Mouse (Mus musculus) heart, postnatal 4 days (tissue): ENCODE results near the gene Gm8994. TPM values are rescaled to one million over a fixed set of nuclear protein-coding genes. Genes with fewer than 3 reads are reported as not detected.
"Not testable (repeated sequence)": the region's sequence is repeated elsewhere in the genome, so short reads cannot be mapped to it uniquely, and the experiment has no call there.

Source experiments
- DNase-seq: peaks from one replicate; pipeline ENCODE4 v3.0.0; 2021
- total RNA-seq, 2 experiments: library from RNA; stranded (reverse); gene quantifications; 2 replicates each; pipeline ENCODE4 v1.2.3; 2021

Gene Gm8994
- not detected for total RNA-seq

GRCm38 (mm10) chr6:136327239-136327638, at the start of gene Gm8994:
TSS of gene Gm8994 (plus strand) at chr6:136327539.
- DNase-seq: not testable (repeated sequence)

- no peak for DNase-seq
Measured at GRCm38 (mm10) chr6:136277685-136278084, 49.7 kb upstream of the Gm8994 start.

DNA sequence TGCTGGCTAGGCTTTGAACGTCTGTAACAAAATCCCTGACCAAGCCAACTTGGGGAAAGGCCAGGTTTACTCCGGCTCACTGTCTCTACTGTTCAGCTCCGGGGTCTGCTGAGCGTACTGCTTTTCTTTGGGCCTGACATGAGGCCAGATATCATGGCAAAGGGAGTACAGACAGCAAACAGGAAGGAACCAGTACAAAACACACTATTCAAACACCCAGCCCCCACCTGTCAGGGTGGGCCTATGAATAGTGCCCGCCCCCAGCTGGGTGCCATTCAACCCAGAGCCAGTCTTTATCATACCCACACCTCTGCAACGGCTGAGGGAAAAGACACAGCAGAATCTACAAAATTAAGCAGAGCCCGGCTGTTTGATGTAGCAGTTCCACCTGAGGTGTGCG, 42.8 kb upstream of the Gm8994 start:
- no peak for DNase-seq

DNA sequence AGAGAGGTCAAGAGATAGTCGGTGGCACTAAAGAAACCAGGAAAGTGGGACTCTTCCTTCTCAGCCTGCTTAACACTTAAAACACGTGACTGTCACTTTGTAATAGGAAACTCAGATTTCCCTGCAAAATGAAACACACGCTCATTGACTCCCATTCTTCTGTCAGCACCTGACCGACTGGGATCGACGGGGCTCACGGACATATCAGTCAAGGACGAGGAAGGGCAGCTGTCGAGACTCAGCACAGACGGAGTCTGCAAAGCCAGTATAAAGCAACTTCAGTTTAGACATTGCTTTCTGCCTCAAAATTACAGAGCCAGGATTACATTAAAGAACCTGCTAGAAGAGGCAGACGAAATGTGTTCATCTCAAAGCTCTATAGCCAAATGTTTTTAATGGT, 41.2 kb upstream of the Gm8994 start:
- no peak for DNase-seq

DNA sequence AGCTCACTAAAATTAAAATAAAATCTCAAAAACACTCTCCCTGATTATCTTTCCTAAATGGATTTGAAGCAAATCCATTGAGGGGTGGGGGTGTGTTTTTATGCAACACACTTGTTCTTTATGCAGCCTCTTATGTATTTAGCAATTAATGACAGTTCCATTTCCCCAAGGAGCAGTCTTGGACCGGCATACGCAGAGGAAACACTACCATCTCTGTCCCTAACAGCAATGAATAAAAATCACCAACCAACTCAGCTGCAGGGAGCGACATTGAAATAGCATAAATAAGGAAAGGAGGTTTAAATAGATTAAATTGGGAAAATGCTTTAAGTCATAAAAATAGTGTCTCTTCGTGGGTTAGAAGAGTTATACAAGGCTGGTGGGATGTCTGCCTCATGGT, 40.8 kb upstream of the Gm8994 start:
- DNase-seq: no peak

- DNase-seq: no peak
Measured at GRCm38 (mm10) chr6:136291424-136291823, 35.9 kb upstream of the Gm8994 start.

DNA sequence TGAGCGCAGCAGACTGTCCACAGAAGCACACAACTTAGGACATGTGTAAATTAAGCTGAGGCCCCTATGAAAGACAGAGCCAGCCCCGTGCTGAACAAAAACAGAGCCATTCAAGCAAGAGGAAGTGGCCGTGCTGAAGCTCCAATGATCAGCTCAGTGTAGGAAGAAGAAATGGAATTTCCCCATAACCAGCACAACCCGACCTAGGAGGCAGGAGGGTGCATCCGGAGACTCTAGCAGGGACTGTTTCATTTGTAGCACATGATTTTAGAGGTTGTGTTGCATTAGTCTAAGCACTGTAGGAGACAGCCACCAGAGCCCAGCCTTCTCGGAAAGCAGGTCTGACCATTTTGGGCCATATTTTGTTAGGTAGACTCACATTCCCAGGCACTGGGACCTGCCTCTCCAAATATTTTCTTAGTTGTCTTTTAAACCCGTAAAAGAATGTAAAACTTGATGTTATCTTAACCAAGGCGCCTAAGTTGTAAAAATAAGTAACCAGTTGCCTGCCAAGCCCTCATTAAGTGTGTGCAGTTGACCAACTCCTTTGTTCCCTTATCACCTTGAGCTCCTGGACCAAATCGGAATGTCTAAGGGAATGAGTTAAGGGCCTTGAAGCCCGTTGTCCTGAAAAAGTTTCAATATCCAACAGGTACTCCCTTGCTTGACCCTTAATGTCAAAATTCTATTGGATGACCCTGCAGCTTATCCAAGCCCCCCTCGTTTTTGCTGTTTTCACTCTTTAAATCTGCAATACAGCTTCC, 35.2 kb upstream of the Gm8994 start:
- no peak for DNase-seq

- DNase-seq: no peak
Measured at GRCm38 (mm10) chr6:136293700-136294099, 33.6 kb upstream of the Gm8994 start.

GRCm38 (mm10) chr6:136295821-136296220, 31.5 kb upstream of the Gm8994 start:
- DNase-seq: peak; percentile 39

DNA sequence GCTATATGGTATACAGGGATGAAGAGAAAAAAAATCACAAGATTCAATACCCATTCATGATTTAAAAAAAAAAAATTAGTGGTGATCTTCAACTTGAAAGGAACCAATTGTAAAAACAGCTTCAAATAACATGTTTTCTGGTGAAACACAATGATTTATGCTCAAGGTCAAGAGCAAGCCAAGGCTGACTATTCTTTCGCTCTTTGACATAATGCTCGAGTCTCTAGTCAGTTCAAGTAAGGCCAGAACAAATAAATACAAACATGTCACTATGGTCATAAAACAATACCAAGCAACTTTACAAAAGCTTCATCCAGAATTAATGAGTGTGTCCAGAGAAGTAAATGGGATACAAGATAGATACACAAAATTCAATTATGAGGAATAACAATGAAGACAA, 31.1 kb upstream of the Gm8994 start:
- no peak for DNase-seq

GRCm38 (mm10) chr6:136303514-136303913, 23.8 kb upstream of the Gm8994 start:
- no peak for DNase-seq

DNA sequence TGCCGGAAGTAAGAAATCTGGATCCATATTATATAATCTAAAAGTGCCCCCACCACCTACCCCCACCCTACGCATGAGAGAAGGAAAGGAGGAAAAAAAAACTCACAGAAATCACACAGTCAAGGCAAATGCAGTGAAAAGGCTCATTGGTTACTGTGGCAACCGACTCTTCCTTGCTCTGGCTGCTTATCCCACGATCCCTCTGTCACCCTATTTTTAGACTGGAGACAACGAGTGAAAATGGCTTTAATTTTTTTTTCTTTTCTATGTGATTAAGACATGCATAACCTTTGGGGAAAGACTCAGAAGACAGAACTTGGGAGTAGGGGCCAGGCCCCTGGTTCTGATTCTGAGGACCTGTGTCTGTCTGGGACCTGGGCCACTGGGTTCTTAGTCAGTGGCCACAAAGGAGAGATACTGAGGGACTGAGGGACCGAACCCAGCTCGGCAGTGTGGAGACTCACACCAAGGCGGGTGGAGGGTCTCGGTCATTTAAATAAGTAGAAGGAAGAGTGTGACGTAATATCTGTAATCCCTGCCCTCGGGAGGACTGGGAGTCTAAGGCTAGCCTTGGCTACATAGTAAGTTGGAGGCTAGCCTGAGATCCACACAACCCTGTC, 22.9 kb upstream of the Gm8994 start:
- no peak for DNase-seq

DNA sequence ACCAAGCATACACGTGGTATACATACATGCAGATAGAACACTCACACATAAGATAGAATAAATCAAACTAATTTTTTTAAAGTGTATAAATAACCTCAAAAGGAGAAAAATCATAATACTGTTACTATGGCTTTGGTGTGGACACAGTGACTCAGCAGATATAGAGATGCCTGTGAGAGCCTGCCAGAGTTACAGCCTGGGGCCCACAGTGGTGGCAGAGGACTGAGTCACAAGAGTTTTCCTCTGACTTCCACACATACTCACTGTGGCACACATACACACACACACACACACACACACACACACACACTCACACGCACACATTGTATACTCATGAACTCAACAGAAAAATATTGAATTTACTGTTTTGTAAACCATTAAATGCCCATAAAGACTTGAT, 17.9 kb upstream of the Gm8994 start:
- no peak for DNase-seq

GRCm38 (mm10) chr6:136328416-136328815, 1.1 kb downstream of the Gm8994 start:
- not testable (repeated sequence) for DNase-seq

GRCm38 (mm10) chr6:136340669-136341068, 13.3 kb downstream of the Gm8994 start:
- no peak for DNase-seq

DNA sequence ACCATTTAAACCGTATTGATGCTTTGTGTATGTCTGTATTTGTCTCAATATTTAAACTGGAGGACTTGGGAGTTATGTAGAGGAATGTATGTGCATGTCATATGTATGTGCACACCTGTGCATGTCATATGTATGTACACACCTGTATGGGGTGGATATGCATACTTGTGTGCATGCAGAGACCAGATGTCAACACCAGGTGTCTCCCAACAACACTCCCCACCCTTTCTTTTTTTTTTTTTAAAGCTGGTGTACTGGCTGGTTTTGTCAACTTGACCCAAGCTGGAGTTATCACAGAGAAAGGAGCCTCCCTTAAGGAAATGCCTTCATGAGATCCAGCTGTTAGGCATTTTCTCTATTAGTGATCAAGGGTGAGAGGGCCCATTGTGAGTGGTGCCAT, 13.8 kb downstream of the Gm8994 start:
- no peak for DNase-seq

DNA sequence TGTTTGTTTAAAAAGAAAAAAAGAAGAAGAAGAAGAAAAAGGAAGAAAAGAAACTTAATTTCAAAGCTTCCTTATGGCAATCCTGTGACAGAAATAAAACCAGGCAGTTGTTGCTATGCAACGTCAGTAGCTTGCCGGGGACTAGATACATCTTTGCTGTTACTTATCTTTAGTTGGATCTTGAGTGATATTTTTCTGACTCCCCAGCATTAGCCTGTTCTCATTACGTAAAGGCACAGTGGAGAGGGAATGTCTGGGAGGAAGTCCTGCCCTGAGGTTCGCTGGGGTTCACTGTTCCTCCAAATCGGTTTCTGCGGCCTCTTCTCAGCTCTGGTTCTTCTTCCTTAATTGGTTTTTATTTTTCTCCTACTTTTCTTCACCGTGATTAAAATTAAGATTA, 16.5 kb downstream of the Gm8994 start:
- DNase-seq: no peak

DNA sequence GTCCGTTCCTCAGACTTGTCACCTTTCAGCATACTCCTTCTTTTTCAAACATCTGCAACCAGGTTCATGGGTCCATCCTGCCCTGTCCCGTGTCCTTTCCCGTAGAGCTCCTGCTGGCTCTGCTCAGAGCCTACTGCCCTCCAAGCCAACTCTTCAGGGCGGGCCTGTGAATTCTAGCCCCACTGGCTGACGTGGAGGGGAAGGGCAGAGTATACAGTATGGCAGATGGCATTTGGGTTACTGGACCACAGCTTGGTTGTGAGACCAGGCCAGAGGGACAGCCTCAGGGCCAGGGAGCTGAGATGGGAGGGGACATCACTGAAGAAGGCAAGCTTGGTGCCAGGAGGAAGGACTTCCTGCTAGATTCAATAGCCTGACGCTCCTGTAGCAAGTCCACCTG, 17.7 kb downstream of the Gm8994 start:
- DNase-seq: no peak

DNA sequence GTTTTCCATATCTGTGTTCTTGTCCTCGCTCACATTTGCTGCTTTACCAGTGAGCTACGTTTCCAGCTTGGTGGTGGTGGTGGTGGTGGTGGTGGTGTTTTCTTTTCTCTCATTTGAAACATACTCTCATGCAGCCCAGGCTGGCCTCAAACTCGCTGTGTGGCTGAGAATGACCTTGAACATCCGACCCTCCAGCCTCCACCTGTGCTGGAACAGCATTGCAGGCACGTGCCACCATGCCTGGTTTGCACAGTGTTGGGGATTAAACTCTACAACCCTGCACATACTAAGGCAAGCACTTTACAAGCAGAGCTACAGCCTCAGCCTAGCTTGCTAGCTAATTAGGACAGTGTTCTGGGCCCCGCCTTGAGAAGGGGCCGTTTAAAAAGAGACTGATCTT, 18.3 kb downstream of the Gm8994 start:
- DNase-seq: no peak

GRCm38 (mm10) chr6:136347053-136347452, 19.7 kb downstream of the Gm8994 start:
- DNase-seq: no peak

- DNase-seq: no peak
Measured at GRCm38 (mm10) chr6:136347631-136348030, 20.3 kb downstream of the Gm8994 start.

DNA sequence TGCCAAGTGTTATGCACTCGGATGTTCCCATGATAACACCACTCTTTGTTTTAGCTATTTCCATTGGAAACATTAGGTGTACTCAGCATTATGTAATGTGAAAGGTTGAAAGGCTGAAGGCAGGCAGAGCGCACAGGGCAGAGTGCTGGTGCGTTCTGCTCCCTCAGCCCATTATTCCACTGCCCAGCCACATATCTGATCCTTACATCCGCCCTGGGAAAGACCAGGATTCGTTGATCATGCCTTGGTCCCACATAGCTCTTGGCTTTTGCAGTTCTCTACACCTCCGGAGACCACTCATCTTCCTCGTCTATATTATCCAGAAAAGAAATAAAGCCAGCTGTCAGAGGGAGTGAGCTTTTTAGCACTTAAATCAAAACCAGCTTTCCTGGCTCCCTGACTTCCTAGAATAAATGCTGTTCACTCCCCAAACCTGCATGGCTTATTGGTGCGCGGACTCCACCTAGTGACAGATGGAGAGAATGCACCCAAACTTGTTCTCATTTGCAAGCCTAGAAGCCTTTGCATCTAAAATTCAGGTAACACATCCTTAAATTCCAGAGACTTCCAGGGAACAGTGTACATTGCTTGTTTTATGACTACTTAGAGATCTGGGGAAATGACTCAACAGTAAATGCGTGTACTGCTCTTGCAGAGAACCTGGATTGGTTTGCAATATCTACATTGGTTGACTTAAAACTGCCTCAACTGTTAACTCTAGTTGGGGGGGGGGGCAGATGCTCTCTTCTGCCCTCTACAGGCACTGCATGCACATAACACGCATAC, 26.3 kb downstream of the Gm8994 start:
- DNase-seq: peak; percentile 78

GRCm38 (mm10) chr6:136358471-136358870, 31.1 kb downstream of the Gm8994 start:
- no peak for DNase-seq

- DNase-seq: no peak
Measured at GRCm38 (mm10) chr6:136363313-136363712, 36.0 kb downstream of the Gm8994 start.
